ENCODE assay signal across 8 mouse cellular contexts in the genomic region with DNA sequence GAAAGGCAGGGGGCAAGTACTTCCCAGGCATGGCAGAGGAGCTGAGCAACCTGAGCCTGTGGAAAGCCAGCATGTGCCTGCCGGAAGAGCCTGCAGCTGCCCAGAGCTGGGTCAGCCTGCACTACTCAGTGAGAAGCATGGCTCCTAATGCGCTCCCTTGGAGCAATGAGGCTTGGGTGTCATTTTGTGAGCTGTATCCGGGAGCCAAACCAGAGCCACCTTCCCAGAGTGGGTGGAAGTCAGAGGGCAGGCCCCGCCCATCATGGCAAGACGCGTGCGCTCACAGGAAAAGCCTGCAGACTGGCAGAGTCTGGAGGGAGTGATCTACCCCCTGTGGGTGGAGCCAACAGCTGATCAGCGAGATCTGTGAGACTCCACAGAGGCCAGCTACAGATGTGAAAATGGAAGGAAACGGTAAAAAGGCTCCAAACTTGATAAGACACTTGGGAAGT.
DNase-seq lines count a peak whose midpoint lies in the region; ATAC-seq and TF ChIP-seq lines count a peak whose summit lies in the region.

No protein-coding gene starts in this region.

- TF ChIP-seq CTCF in intestine, postnatal 0 days (IDR thresholded peaks at IDR 0.05; ENCODE audit: low read depth): no peak
- no peak for TF ChIP-seq CTCF in lung, adult 2 months (IDR thresholded peaks at IDR 0.05; ENCODE audit: insufficient read depth, low read length)

- WGBS in intestine, postnatal 0 days: 2% methylated on average over 9 of the region's 9 CpGs
- WGBS in lung, adult 2 months: 1% methylated on average over 9 of the region's 9 CpGs
- WGBS in neural tube, embryonic 14.5 days: 1% methylated on average over 9 of the region's 9 CpGs

- H3K27ac ChIP-seq in intestine, postnatal 0 days (ENCODE audit: low read depth, low read length): no peak overlapping the region
- H3K27ac ChIP-seq in neural tube, embryonic 14.5 days (ENCODE audit: low read depth, low read length): no peak overlapping the region

- peak overlapping the region; percentile 66 for H3K4me2 ChIP-seq in intestine, postnatal 0 days (replicated peaks; ENCODE audit: low read depth)
- peak overlapping the region; percentile 36 for H3K4me2 ChIP-seq in neural tube, embryonic 14.5 days (ENCODE audit: low read depth, low read length)

- H3K4me3 ChIP-seq in intestine, postnatal 0 days (ENCODE audit: low read depth, low read length): peak overlapping the region; percentile 27
- H3K4me3 ChIP-seq in lung, adult 2 months (replicated peaks; ENCODE audit: extremely low read depth, low read depth, low read length): peak overlapping the region; percentile 47
- H3K4me3 ChIP-seq in neural tube, embryonic 14.5 days (ENCODE audit: low read depth, low read length): peak overlapping the region; percentile 24

- H3K4me1 ChIP-seq in intestine, postnatal 0 days (replicated peaks; ENCODE audit: control insufficient read depth, insufficient read depth, low read length): no peaks in the 10 kb centered on the region
- H3K4me1 ChIP-seq in lung, adult 2 months (ENCODE audit: control insufficient read depth, insufficient read depth, low read length): no peaks in the 10 kb centered on the region
- H3K4me1 ChIP-seq in neural tube, embryonic 14.5 days (ENCODE audit: control insufficient read depth, insufficient read depth, low read length): no peaks in the 10 kb centered on the region

- ATAC-seq in intestine, postnatal 0 days: peak; percentile 93
- peak; percentile 91 for ATAC-seq in neural tube, embryonic 14.5 days (ENCODE audit: low read depth)

- peak; percentile 45 for DNase-seq in A20 (ENCODE audit: low read depth, low spot score)
- DNase-seq in Muller cell, postnatal 12 days (ENCODE audit: inconsistent ontology term): peak; percentile 68
- DNase-seq in embryo, embryonic 9.5 days (ENCODE audit: extremely low spot score): peak; percentile 83
- DNase-seq in heart, adult 18-20 months: peak; percentile 49 to 72
- peak; percentile 44 for DNase-seq in lung, adult 2 months
- peak; percentile 80 for DNase-seq in thymus, postnatal 25 days

- H3K27me3 ChIP-seq in intestine, postnatal 0 days (replicated peaks; ENCODE audit: control insufficient read depth, insufficient read depth, low read length): no peaks in the 10 kb centered on the region
- H3K27me3 ChIP-seq in neural tube, embryonic 14.5 days (ENCODE audit: control insufficient read depth, insufficient read depth, low read length): no peaks in the 10 kb centered on the region

- no peaks in the 10 kb centered on the region for H3K36me3 ChIP-seq in intestine, postnatal 0 days (ENCODE audit: control insufficient read depth, insufficient read depth)
- H3K36me3 ChIP-seq in neural tube, embryonic 14.5 days (ENCODE audit: control insufficient read depth, insufficient read depth, low read length): no peaks in the 10 kb centered on the region

- 0 out of 2 replicates have a peak overlapping the region, but pooled peaks have one; percentile 22 for H3K9ac ChIP-seq in intestine, postnatal 0 days (ENCODE audit: low read depth, low read length)
- H3K9ac ChIP-seq in neural tube, embryonic 14.5 days (replicated peaks; ENCODE audit: low read depth, low read length): no peak overlapping the region; the same call in 1 of the 2 replicates

- TF ChIP-seq POLR2A in lung, adult 2 months (IDR thresholded peaks at IDR 0.05; ENCODE audit: borderline replicate concordance, extremely low read depth, low read depth, low read length): no peak

- H3K9me3 ChIP-seq in intestine, postnatal 0 days (ENCODE audit: control insufficient read depth): no peaks in the 10 kb centered on the region
- H3K9me3 ChIP-seq in neural tube, embryonic 14.5 days (ENCODE audit: control insufficient read depth, low read length): no peaks in the 10 kb centered on the region
